Mouse (Mus musculus): ENCODE data around the gene Stard3. TPM values are rescaled to one million over a fixed set of nuclear protein-coding genes. Genes with fewer than 3 reads are reported as not detected.

Stard3 gene
- total and polyA plus RNA-seq, 2 experiments from 2014 or later: 31.6 to 36.2 TPM

DNA sequence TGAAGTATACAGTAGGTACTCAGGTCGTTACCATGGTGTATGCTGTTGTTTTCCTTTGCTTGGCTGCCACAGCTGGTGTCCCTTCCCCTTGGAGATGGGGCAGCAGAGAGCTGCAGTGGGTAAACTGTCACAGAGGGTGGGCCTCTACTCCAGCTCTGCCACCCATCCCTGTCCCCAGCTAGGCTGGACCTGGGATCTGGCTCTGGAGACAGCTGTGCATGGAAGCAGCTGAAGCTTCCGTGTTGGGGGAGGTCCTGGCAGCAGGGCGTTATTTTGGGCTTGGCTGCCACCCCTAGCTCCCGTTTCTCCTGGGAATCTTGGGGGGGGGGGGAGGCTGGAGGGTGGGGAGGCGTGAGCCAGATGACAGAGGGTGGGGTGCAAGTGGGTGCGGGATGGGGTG is 60.1 kb downstream of the Stard3 start:
- Histone ChIP-seq H3K36me3 (ENCODE audit: insufficient read depth) (no peaks in the 10 kb centered on the region), H3K4me2 (ENCODE audit: low read depth) (no peak overlapping the region), H3K4me1 (ENCODE audit: insufficient read depth) (no peaks in the 10 kb centered on the region), H3K9ac (no peak overlapping the region), H3K27ac (ENCODE audit: low read depth, low read length) (no peak overlapping the region), H3K27me3 (ENCODE audit: insufficient read depth, low read length) (no peaks in the 10 kb centered on the region), H3K9me3 (ENCODE audit: low read length) (no peaks in the 10 kb centered on the region), H3K4me3 (ENCODE audit: low read depth, low read length) (no peak overlapping the region)
- DNase-seq (no peak), ATAC-seq (no peak)
- WGBS: 72% methylated on average over 6 of the region's 6 CpGs
- TF ChIP-seq CTCF (IDR thresholded peaks at IDR 0.05; ENCODE audit: low read depth): no peak

DNA sequence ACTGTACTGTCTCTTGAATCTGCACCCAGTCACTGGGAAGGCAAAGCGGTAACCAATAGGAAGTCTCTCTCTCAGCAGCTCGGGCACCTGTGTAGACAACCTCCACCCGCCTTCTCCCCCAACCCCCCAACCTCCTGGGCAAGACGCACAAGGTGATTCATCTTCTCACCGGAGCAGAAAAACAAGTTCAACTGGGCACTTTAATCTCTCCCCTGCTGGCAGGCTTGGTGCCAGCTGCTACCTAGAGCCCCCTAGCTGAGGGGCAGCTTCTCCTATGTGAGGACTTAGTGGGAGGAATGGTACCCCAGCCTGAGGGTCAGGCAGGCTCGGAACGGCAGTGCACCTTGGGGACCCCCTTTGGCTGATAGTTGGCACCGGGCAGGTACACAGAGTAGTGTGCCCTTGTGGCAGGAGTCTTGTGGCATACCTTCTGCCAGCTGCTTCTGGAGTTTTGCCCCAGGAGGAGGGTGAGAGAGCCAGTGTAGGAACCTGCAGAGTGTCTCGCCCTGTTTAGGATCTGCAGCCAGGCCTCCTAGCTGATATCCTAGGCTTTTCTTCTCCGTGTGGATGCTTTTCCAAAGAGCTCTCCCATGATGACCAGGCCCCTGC is 60.9 kb downstream of the Stard3 start:
- Histone ChIP-seq H3K36me3 (ENCODE audit: insufficient read depth) (no peaks in the 10 kb centered on the region), H3K4me3 (ENCODE audit: low read depth, low read length) (no peak overlapping the region), H3K27me3 (ENCODE audit: insufficient read depth, low read length) (no peaks in the 10 kb centered on the region), H3K27ac (ENCODE audit: low read depth, low read length) (no peak overlapping the region), H3K4me2 (ENCODE audit: low read depth) (no peak overlapping the region), H3K9ac (no peak overlapping the region), H3K9me3 (ENCODE audit: low read length) (no peaks in the 10 kb centered on the region), H3K4me1 (ENCODE audit: insufficient read depth) (no peaks in the 10 kb centered on the region)
- 81% methylated on average over 10 of the region's 10 CpGs for WGBS
- ATAC-seq (no peak), DNase-seq (no peak)
- TF ChIP-seq CTCF (IDR thresholded peaks at IDR 0.05; ENCODE audit: low read depth): no peak

DNA sequence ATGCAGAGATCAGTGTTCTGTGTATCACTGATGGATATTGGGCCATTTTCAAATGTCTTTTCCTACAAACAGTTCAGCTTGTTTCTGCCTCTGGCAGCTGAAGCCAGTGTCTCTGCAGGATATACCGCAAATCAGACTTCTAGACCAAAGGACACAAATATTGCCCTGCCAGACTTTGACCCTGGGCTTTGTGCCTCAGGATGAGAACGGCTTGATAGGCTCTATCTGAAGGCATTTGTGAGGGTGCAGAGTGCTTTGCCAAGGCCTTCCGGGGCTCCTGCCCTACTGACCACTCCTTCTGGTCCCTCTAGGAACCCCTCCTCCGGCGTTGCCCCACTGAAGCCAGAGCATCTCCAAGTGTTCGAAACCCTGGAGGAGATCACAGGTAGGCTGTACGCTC is 68.4 kb downstream of the Stard3 start:
- no peak for ATAC-seq
- WGBS: 96% methylated on average over 7 of the region's 7 CpGs
- H3K4me1 ChIP-seq (ENCODE audit: insufficient read depth): no peaks in the 10 kb centered on the region
- no peak overlapping the region for H3K27ac ChIP-seq (ENCODE audit: low read depth, low read length)
- DNase-seq: no peak
- H3K9ac ChIP-seq: no peak overlapping the region
- no peak overlapping the region for H3K4me2 ChIP-seq (ENCODE audit: low read depth)
- no peaks in the 10 kb centered on the region for H3K36me3 ChIP-seq (ENCODE audit: insufficient read depth)
- no peaks in the 10 kb centered on the region for H3K9me3 ChIP-seq (ENCODE audit: low read length)
- TF ChIP-seq CTCF (IDR thresholded peaks at IDR 0.05; ENCODE audit: low read depth): no peak
- no peaks in the 10 kb centered on the region for H3K27me3 ChIP-seq (ENCODE audit: insufficient read depth, low read length)
- no peak overlapping the region for H3K4me3 ChIP-seq (ENCODE audit: low read depth, low read length)

DNA sequence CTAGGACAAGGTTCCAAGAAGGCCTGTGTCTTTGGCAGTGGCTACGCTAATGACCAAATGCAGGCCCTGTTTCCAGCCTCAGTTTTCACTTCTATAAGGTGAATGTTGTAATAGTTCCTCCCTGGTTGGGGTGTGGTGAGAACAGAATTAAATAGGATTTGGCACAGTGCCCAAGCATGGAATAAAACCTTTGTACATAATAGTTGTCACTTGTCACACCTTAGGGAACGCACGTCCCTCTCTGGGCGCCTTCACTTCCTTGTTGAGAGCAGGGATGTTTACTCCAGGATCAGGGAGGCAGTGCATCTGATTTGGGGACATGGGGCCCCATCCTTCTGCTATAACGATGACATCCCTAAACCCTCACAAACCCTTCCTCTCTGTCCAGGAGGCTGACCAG is 70.3 kb downstream of the Stard3 start:
- H3K27ac ChIP-seq (ENCODE audit: low read depth, low read length): no peak overlapping the region
- H3K9me3 ChIP-seq (ENCODE audit: low read length): no peaks in the 10 kb centered on the region
- no peak overlapping the region for H3K9ac ChIP-seq
- H3K36me3 ChIP-seq (ENCODE audit: insufficient read depth): no peaks in the 10 kb centered on the region
- WGBS: 65% methylated on average over 5 of the region's 5 CpGs
- no peak for TF ChIP-seq CTCF (IDR thresholded peaks at IDR 0.05; ENCODE audit: low read depth)
- no peak overlapping the region for H3K4me2 ChIP-seq (ENCODE audit: low read depth)
- no peaks in the 10 kb centered on the region for H3K27me3 ChIP-seq (ENCODE audit: insufficient read depth, low read length)
- ATAC-seq (no peak), DNase-seq (no peak)
- H3K4me3 ChIP-seq (ENCODE audit: low read depth, low read length): no peak overlapping the region
- H3K4me1 ChIP-seq (ENCODE audit: insufficient read depth): no peaks in the 10 kb centered on the region

Other genes with a start within 250 kb of the Stard3 start
- gene Fbxl20, start 208.0 kb upstream of the Stard3 start, total RNA-seq (2014; rRNA removed): 22.9 and 23.4 TPM in 2 replicates
- 9.1 and 12.5 TPM in 2 replicates for gene Fbxl20, start 208.0 kb upstream of the Stard3 start, polyA plus RNA-seq (2015; fragmentation: Nextera tagmentation; extraction: Ambion mirVana)
- 30.2 and 35.5 TPM in 2 replicates for gene Med1, start 165.1 kb upstream of the Stard3 start, total RNA-seq (2014; rRNA removed)
- gene Med1, start 165.1 kb upstream of the Stard3 start, polyA plus RNA-seq (2015; fragmentation: Nextera tagmentation; extraction: Ambion mirVana): 44.9 and 56.4 TPM in 2 replicates
- gene Cdk12, start 155.3 kb upstream of the Stard3 start, total RNA-seq (2014; rRNA removed): 35.5 and 36.0 TPM in 2 replicates
- 2.8 and 4.5 TPM in 2 replicates for gene Cdk12, start 155.3 kb upstream of the Stard3 start, polyA plus RNA-seq (2015; fragmentation: Nextera tagmentation; extraction: Ambion mirVana)
- 133 and 140 TPM in 2 replicates for gene Neurod2, start 28.7 kb upstream of the Stard3 start, total RNA-seq (2014; rRNA removed)
- gene Neurod2, start 28.7 kb upstream of the Stard3 start, polyA plus RNA-seq (2015; fragmentation: Nextera tagmentation; extraction: Ambion mirVana): 74.9 and 77.3 TPM in 2 replicates
- 19.4 and 32.5 TPM in 2 replicates for gene Ppp1r1b, start 10.0 kb upstream of the Stard3 start, total RNA-seq (2014; rRNA removed)
- 91.4 and 121 TPM in 2 replicates for gene Ppp1r1b, start 10.0 kb upstream of the Stard3 start, polyA plus RNA-seq (2015; fragmentation: Nextera tagmentation; extraction: Ambion mirVana)
- 0.23 TPM in 1 of 2 replicates, not detected in the other for gene Tcap, start 25.4 kb downstream of the Stard3 start, total RNA-seq (2014; rRNA removed)
- not detected in 2 replicates for gene Tcap, start 25.4 kb downstream of the Stard3 start, polyA plus RNA-seq (2015; fragmentation: Nextera tagmentation; extraction: Ambion mirVana)
- 1.0 and 1.8 TPM in 2 replicates for gene Pnmt, start 28.1 kb downstream of the Stard3 start, total RNA-seq (2014; rRNA removed)
- gene Pnmt, start 28.1 kb downstream of the Stard3 start, polyA plus RNA-seq (2015; fragmentation: Nextera tagmentation; extraction: Ambion mirVana): 1.7 and 3.5 TPM in 2 replicates
- 10.9 and 11.0 TPM in 2 replicates for gene Pgap3, start 42.1 kb downstream of the Stard3 start, total RNA-seq (2014; rRNA removed)
- 7.1 and 7.6 TPM in 2 replicates for gene Pgap3, start 42.1 kb downstream of the Stard3 start, polyA plus RNA-seq (2015; fragmentation: Nextera tagmentation; extraction: Ambion mirVana)
- gene Erbb2, start 54.1 kb downstream of the Stard3 start, total RNA-seq (2014; rRNA removed): 3.8 and 4.9 TPM in 2 replicates
- 2.4 and 3.7 TPM in 2 replicates for gene Erbb2, start 54.1 kb downstream of the Stard3 start, polyA plus RNA-seq (2015; fragmentation: Nextera tagmentation; extraction: Ambion mirVana)
- gene Mien1, start 80.6 kb downstream of the Stard3 start, total RNA-seq (2014; rRNA removed): 73.1 and 105 TPM in 2 replicates
- 272 and 326 TPM in 2 replicates for gene Mien1, start 80.6 kb downstream of the Stard3 start, polyA plus RNA-seq (2015; fragmentation: Nextera tagmentation; extraction: Ambion mirVana)
- 1.2 and 2.1 TPM in 2 replicates for gene Grb7, start 88.0 kb downstream of the Stard3 start, total RNA-seq (2014; rRNA removed)
- 0.88 and 1.3 TPM in 2 replicates for gene Grb7, start 88.0 kb downstream of the Stard3 start, polyA plus RNA-seq (2015; fragmentation: Nextera tagmentation; extraction: Ambion mirVana)
- 0.14 and 0.15 TPM in 2 replicates for gene Ikzf3, start 187.7 kb downstream of the Stard3 start, total RNA-seq (2014; rRNA removed)
- 0.21 and 0.23 TPM in 2 replicates for gene Ikzf3, start 187.7 kb downstream of the Stard3 start, polyA plus RNA-seq (2015; fragmentation: Nextera tagmentation; extraction: Ambion mirVana)
- not detected in 2 replicates for gene Zpbp2, start 192.7 kb downstream of the Stard3 start, total RNA-seq (2014; rRNA removed)
- gene Zpbp2, start 192.7 kb downstream of the Stard3 start, polyA plus RNA-seq (2015; fragmentation: Nextera tagmentation; extraction: Ambion mirVana): not detected in 2 replicates
- gene Ormdl3, start 229.0 kb downstream of the Stard3 start, total RNA-seq (2014; rRNA removed): 99.8 and 115 TPM in 2 replicates
- 114 and 119 TPM in 2 replicates for gene Ormdl3, start 229.0 kb downstream of the Stard3 start, polyA plus RNA-seq (2015; fragmentation: Nextera tagmentation; extraction: Ambion mirVana)
- gene Lrrc3c, start 239.9 kb downstream of the Stard3 start, total RNA-seq (2014; rRNA removed): not detected in 2 replicates
- not detected in 2 replicates for gene Lrrc3c, start 239.9 kb downstream of the Stard3 start, polyA plus RNA-seq (2015; fragmentation: Nextera tagmentation; extraction: Ambion mirVana)